Mouse (Mus musculus): ENCODE results near the gene Spag16. TPM values are rescaled to one million over a fixed set of nuclear protein-coding genes. Genes with fewer than 3 reads are reported as not detected.
"Not testable (repeated sequence)": the region's sequence is repeated elsewhere in the genome, so short reads cannot be mapped to it uniquely, and the experiment has no call there.

Gene Spag16
- total RNA-seq (2015; ENCODE audit: low replicate concordance) (not detected in 2 replicates), total RNA-seq (2017; ENCODE audit: low replicate concordance) (not detected in 2 replicates)

DNA sequence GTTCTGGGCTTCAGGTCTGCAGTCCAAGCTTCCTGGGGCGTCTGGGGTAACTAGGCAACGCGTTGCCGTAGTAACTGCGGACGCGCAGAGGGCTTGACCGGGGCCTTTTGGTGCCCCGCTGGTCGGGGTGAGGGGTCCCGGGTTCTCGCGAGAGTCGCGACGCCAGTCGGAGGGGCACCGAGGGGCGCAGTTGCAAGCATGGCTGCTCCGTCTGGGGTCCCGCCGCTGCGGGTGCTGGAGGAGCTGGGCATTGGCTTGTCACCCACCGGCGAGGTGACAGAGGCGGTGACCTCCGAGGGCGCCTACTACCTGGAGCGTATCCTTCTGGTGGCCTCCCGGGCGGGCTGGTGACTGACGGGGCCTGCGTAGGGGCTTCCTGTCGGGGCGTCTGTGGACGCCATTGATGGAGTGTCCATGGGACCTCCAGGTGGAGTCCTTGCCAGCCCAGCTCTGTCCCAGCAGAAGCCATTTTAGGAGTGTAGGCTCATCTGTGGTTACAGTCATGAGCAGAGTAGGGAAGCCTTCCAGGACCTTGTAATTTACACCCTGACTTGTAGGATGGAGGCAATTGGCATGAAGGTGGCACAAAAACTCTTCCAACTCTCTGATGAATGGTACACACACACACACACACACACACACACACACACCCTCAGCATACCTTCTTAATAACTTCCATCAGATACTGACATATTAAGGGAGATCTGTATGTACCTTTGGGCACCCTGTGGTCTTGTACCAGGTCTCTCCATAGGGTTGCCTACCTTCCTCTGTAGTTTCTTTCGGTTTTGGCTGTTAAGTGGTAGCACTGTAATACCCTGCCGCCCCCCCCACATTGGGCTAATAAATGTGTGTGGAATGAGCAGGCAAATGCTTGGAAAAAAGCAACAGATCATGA lies at the start of gene Spag16:
Gene Spag16 (plus strand): TSS at position 165 of the 898 bp plus-strand sequence.
- ATAC-seq (replicated peaks; ENCODE audit: low FRiP score, poor library complexity, severe bottlenecking) = no peak

GRCm38 (mm10) chr1:69785129-69785528 lies 41.6 kb upstream of the Spag16 start:
- no peak for ATAC-seq (replicated peaks; ENCODE audit: low FRiP score, poor library complexity, severe bottlenecking)

GRCm38 (mm10) chr1:69786716-69787115 lies 40.1 kb upstream of the Spag16 start:
- no peak for ATAC-seq (replicated peaks; ENCODE audit: low FRiP score, poor library complexity, severe bottlenecking)

- no peak for ATAC-seq (replicated peaks; ENCODE audit: low FRiP score, poor library complexity, severe bottlenecking)
Observed at GRCm38 (mm10) chr1:69787379-69787778, 39.4 kb upstream of the Spag16 start.

DNA sequence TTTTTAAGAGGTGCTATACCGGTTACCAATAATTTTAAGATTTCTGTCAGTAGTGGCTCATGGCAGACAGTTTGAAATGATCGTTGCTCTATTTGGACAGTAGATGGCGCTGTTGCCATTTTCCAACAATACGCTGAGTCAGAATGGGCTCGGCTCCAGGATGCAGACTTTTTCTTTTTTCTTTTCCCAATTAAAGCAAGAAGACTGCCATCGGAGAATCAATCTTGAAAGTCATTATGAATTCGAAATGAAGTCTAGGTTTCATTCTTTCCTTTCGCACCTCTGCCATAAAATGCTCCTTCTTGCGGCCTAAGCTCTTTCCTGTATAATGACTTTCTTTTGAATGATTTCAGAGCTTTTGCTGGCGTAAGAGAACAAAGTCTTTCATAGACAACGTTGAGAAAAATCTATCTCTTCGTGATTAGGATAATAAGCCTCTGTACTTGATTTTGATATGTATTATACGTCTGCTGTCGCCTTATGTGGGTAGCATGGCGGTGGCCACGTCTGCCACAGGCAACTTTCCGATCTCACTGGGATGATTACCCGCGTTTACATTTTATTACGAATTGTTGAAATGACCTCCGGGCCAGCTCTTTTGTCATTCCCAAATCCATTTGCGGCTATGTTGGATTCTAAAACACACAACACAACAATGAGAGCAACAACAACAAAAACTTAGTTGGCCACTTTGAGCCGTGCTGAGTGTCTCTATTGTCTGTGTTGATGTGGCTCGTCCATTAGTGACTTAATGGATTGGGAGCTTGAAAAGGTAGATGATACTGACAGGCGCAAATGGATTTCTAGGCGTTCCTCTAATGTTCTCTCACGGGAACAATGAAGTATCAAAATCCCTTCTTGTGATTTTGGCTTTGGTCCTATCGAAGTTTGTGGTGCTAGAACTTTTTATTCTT lies 36.2 kb upstream of the Spag16 start:
- ATAC-seq (replicated peaks; ENCODE audit: low FRiP score, poor library complexity, severe bottlenecking) = no peak; the same call in 1 of the 2 replicates

DNA sequence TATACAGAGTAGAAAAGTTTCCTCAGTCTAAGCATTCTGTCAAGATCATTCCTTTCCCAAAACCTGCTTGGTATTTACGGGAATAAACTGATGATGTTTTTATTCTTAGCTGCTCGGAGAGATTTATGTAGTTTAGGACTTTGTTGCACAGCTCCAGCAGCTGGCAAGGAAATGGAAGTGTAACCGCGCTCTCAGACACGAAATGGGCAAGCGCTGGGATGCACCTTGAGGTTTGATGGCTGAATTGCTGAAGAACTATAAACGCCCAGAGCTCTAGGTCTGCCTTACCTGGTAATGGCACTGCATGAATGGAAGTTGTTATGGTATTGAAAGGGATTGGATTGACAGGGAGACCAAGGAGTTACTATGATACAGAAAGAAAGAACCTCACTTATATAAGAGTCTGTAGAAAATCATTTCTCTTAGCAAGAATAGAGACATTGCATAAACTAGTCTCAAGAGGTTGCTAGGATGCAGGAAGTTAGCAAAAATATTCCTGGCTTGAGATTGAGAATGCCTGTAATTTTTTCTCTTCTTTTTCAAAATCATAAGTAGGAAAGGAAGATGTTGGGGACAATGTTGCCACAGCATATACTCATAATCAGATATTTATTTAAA lies 27.7 kb upstream of the Spag16 start:
- no peak for ATAC-seq (replicated peaks; ENCODE audit: low FRiP score, poor library complexity, severe bottlenecking)

DNA sequence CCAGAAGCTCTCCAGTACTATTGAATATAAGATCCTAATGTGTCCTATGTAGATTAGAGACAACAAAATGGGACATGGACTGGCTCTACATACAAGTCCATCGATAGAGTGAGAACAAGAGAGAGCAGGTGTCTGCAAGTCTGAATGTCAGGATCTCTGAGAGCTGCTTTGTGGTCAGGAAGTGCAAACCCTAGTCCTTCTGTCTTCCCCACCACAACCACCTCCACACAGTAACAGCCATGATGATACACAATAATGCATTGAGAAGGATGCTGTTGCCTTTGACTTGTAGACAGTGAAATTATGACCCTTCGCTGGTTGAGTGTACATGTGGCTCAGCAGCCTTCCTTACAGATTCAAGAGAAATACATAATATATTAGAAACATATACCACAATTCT lies 16.6 kb upstream of the Spag16 start:
- no peak for ATAC-seq (replicated peaks; ENCODE audit: low FRiP score, poor library complexity, severe bottlenecking)

DNA sequence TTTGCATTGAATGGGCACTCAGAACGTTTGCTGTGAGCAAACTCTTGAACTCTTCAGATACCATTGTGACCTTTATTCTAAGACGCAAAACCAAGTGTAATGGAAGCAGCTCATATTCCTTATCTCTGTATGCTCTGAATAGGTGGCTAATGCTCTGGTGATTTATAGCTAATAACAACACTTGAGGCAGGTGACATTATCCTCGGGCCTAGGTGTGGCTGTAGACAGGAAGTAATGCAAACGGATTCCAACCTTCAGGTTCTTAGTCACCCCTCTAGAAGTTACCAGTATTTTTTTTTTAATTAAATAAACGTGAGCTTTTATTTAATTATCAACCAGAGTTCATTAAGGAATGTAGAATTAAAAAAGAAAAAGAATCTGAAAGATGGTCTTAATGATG lies 1.1 kb upstream of the Spag16 start:
- not testable (repeated sequence) for ATAC-seq (replicated peaks; ENCODE audit: low FRiP score, poor library complexity, severe bottlenecking)

- ATAC-seq (replicated peaks; ENCODE audit: low FRiP score, poor library complexity, severe bottlenecking) = no peak
Observed at GRCm38 (mm10) chr1:69828872-69829479, 2.2 kb downstream of the Spag16 start.

DNA sequence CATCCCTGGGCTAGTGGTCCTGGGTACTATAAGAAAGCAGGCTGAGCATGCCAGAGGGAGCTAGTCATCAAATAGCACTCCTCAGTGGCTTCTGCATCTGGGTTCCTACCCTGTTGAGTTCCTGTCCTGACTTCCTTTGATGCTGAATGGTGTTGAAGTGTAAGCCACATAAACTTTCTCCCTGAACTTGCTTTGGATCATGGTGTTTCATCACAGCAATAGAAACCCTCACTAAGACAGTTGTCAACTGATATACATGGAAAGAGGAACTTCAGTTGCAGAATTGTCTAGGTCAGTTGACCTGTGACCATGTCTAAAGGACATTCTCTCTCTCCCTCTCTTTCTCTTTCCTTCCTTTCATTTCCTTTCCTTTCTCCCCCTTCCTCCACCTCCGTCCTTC lies 3.8 kb downstream of the Spag16 start:
- no peak for ATAC-seq (replicated peaks; ENCODE audit: low FRiP score, poor library complexity, severe bottlenecking)

DNA sequence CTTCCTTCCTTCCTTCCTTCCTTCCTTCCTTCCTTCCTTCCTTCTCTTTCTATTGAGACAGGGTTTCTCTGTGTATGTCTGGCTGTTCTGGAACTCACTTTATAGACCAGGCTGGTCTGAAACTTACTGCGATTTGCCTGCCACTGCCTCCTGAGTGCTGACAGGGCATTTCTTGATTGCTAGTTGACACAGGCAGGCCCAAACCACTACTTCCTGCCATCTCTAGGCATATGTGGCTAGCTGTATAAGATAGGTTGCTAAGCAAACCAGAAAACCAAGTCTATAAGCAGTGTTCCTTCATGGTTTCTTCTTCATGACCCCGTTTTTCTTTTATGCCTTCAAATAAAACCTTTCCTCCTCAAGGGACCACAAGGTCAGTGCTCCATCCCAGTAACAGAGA lies 4.2 kb downstream of the Spag16 start:
- no peak for ATAC-seq (replicated peaks; ENCODE audit: low FRiP score, poor library complexity, severe bottlenecking)

DNA sequence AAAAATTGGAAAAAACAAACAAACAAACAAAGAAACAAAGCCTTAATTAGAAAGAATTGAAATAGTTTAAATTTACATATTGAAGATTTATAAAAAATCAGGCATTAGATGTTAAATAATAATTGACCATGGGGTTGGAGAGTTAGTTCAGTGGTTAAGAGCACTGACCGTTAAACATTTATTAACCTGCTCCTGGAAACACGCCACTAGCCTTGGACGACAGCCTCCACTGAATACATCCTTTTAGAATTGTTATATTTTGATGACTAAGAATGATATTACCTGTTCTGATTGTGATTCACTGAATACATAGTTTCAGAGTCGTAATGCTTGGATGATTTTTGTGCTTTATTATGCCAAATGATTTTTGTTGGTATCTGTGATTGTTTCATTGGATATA lies 6.7 kb downstream of the Spag16 start:
- not testable (repeated sequence) for ATAC-seq (replicated peaks; ENCODE audit: low FRiP score, poor library complexity, severe bottlenecking)

GRCm38 (mm10) chr1:69853436-69853835 lies 26.7 kb downstream of the Spag16 start:
- no peak for ATAC-seq (replicated peaks; ENCODE audit: low FRiP score, poor library complexity, severe bottlenecking)

DNA sequence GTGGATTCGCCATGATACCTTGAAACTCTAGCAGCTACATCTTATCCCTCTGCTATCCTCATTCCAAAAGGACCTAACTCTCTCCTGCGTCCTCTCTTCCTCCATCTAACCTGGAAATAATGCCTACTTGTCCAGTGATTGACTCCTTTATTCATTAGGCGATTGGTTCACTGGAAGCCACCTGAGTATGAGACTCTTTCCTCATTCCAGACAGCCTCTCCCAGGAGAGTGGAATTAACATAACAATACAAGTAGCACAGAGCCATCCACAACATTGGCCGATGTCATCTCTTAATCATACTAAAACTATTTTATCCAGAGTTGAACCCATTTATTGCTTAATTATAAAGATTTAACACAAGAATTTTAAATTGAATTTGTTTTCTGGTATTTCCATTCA lies 41.0 kb downstream of the Spag16 start:
- no peak for ATAC-seq (replicated peaks; ENCODE audit: low FRiP score, poor library complexity, severe bottlenecking)

- no peak for ATAC-seq (replicated peaks; ENCODE audit: low FRiP score, poor library complexity, severe bottlenecking)
Observed at GRCm38 (mm10) chr1:69956606-69957005, 129.8 kb downstream of the Spag16 start.

GRCm38 (mm10) chr1:69996874-69997273 lies 170.1 kb downstream of the Spag16 start:
- no peak for ATAC-seq (replicated peaks; ENCODE audit: low FRiP score, poor library complexity, severe bottlenecking)

DNA sequence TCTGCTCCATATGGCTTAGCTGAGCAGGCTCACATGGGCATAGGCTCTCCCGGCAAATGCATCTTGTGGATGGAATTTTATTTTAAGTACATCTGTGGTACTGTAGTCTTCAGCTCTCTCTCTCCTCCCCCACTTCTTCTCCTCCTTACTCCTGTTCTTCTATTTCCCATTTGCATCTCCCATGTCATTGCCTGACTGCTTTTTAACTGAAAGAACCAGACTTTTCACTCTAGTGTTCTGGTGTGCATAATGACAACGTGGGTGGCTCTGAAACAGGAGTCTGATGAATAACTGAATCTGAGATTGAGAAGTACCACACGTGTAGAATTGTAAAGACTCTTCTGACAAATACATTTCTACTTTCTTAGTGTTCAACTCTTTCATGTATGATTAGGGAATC lies 186.2 kb downstream of the Spag16 start:
- no peak for ATAC-seq (replicated peaks; ENCODE audit: low FRiP score, poor library complexity, severe bottlenecking)

DNA sequence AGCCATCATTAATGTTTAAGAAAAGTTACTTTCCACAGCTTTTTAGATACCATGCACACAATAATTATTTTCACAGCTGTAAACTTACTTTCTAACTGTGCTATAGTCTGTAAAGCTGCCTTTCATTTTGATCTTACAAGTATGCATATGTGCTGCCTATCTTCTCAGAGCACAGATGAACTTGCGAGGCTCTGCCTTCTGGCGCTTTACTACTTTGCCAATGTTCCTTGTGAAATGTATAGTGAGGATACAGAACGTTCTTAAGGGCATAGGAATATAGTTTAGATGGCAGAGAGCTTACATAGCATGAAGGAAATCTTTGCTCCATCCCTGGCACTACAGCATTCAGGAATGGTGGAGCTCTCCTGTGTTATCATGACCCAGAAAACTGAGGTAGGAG lies 210.6 kb downstream of the Spag16 start:
- ATAC-seq (replicated peaks; ENCODE audit: low FRiP score, poor library complexity, severe bottlenecking) = no peak

DNA sequence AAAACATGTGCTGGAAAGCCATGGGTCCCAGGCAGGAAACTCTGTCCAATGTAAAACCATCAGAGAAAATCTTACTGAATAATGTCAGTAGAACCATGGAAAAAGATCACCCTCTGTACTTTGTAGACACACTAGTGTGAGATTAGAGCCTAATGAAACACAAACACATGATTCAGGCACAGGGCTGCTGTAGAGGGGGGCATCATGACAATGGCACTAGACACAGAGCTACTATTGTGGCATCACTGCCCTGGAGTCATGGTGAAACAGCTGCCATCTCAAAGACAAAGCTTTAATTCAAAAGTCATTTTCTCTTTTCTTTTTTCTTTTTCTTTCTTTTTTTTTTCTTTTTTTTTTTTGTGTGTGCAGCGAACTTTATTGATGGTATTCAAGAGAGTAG lies 240.6 kb downstream of the Spag16 start:
- ATAC-seq (replicated peaks; ENCODE audit: low FRiP score, poor library complexity, severe bottlenecking) = no peak

DNA sequence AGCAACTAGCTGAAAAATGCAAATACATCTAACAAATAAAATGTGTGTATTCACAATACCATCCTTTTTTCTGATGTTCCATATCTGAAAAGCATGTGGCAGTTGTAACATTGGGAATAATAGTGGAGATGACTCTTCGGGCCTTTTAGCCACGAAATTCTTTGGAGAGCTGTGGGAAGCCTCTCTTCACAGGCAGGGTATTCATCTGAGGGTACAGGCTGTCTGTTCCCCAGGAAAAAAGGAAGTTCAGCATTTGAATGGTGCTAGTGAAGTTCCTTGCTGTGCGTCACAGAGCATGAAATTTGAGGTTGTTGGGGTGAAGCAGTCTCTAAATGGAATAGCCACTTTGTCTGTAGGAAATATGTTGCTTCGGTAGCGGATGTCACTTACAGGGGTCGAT lies 246.7 kb downstream of the Spag16 start:
- no peak for ATAC-seq (replicated peaks; ENCODE audit: low FRiP score, poor library complexity, severe bottlenecking)

Measured in erythroblast, adult 5-6 weeks (primary cell).